Mouse (Mus musculus): Measurements from ENCODE around the gene Ptprn2. TPM values are rescaled to one million over a fixed set of nuclear protein-coding genes. Genes with fewer than 3 reads are reported as not detected.

Gene Ptprn2
- total RNA-seq, 2 experiments from 2014 or later: not detected

Small RNA genes lying within 50 kb of the gene (microRNA-seq; reads per million reads assigned to microRNA genes)
- gene Mir153 (ENCODE audit: borderline replicate concordance in 2 of 2): 0.53 to 1.5 reads per million in 2 experiments

Other genes starting within 250 kb of the Ptprn2 start
- 1 to 10 TPM; 7.2 to 8.8 TPM for gene Wdr60, start 222.7 kb upstream of the Ptprn2 start, total RNA-seq (2021)
- gene Gm11027, start 210.3 kb upstream of the Ptprn2 start, total RNA-seq (2021): not detected
- 10 to 100 TPM; 18.0 to 20.4 TPM for gene Esyt2, start 204.5 kb upstream of the Ptprn2 start, total RNA-seq (2021)
- gene Ncapg2, start 80.3 kb upstream of the Ptprn2 start, total RNA-seq (2021): 1 to 10 TPM; 1.5 to 2.3 TPM

All from gastrocnemius, postnatal 25 days (tissue).